Mouse (Mus musculus) spleen, postnatal 4 days (tissue): ENCODE results near the gene Zfp69.

Experiments
- DNase-seq, 2 experiments: peaks; one replicate each; pipeline ENCODE4 v3.0.0; 2022; ENCODE audit warnings: low spot score in 2 of 2

Zfp69 gene

DNA sequence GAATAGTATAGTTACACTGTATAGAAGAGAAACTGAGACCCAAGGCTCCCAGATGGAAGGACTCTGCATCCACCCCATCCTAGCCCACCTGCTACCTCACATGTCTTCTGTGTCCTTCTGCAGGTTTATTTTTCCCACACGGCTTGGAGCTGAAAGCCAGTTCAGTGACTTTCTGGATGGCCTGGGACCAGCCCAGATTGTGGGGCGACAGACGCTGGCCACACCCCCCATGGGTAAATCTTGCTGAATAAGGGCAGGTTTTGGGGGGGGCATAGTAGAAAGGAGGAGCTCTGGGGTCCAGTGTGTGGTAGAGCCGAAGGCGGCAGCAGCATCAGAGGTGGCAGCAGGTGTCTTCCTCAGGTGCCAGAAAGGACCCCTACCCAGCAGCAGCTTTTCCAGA is 64.7 kb downstream of the Zfp69 start:
- no peak for DNase-seq

GRCm38 (mm10) chr4:120886131-120886530 is 65.4 kb downstream of the Zfp69 start:
- no peak for DNase-seq

DNA sequence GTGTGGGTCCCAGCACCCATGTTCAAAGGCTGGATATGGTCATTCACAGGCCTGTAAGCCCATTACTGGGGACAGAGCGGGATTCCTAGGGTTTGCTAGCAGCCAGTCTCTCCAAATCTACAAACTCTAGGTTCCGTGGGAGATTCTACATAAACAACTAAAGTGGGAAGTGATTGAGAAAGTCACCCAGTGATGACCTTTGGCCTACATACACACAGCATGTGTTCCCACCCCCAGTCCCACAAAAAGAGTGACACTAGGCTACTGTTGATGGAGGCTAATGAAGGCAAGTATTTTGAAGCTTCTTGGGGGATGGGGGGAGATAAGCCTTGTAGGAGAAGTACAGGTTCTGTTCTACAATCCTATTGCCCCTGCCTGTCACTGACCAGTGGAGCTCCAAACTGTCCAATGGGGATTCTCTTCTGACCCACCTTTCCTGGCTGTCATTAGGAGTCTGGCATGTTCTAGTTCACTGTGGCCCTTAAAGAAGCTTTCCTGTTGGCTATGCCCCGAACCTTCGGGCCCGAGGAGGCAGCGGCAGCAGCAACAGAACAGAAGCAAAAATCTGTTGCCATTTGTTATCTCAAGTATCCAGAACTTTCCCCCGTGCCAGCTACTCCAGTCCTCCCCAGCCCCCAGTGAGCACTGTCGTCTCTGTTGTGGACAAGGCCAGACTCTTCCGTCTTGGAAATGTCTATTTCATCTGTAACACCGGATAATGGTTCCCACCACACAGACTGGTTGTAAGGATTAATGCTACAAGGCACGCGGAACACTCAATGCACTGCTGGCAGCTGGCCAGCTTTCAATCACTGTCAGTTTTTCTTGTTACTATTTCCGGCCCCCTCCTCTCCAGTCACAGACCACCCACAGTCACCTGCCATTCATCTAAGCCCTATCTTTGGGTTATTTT is 66.0 kb downstream of the Zfp69 start:
- DNase-seq, result no peak

GRCm38 (mm10) chr4:120882002-120882625 is 69.4 kb downstream of the Zfp69 start:
- no peak for DNase-seq

DNA sequence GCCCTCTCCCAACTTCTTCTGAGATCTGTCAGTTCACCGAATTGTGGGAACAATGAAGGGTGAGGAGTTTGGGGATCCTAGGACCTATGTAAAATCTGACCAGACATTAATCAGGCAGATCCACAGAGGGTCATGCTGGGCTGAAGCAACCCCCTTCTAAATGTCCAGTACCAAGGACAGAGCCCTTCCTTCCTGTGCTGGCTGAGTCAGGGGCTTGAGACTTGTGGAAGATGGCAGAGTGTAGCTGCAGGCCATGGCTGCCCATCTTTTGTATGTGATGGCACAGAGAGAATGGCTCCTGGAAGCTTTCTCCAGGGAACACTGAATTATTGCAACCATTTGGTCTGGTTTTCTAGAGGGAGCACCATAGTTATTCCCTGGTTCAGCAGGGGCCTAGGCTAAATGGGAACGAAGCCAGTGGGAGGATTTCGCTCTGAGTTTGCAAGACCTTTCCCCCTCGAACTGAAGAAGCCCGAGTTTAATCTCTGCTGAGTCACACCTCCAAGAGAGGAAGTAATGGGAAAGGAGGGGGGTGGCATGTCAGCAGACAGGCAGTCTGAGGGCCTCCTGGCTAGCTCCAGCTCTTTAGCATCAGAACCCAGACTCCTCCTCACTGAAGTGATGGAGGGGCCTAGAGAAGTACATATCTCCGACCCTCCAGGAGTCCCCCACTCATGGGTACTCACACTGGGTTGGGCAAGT is 70.6 kb downstream of the Zfp69 start:
- no peak for DNase-seq
